Mouse (Mus musculus): Measurements from ENCODE around the gene Ina.

- TF ChIP-seq CTCF (IDR thresholded peaks at IDR 0.05; ENCODE audit: borderline replicate concordance, insufficient read depth, low read length) (no peak), POLR2A (IDR thresholded peaks at IDR 0.05; ENCODE audit: low read depth, low read length) (no peak)
These were observed 3.3 kb downstream of the Ina start for GRCm38 (mm10) chr19:47017831-47018230.

Data from embryonic fibroblast, embryonic 13.5 days (primary cell).